Mouse (Mus musculus): ENCODE measurements around the gene Psmb10. TPM values are rescaled to one million over a fixed set of nuclear protein-coding genes. Genes with fewer than 3 reads are reported as not detected.

The Psmb10 gene
- total and polyA plus RNA-seq, 3 experiments = 136 to 228 (median 227) TPM

DNA sequence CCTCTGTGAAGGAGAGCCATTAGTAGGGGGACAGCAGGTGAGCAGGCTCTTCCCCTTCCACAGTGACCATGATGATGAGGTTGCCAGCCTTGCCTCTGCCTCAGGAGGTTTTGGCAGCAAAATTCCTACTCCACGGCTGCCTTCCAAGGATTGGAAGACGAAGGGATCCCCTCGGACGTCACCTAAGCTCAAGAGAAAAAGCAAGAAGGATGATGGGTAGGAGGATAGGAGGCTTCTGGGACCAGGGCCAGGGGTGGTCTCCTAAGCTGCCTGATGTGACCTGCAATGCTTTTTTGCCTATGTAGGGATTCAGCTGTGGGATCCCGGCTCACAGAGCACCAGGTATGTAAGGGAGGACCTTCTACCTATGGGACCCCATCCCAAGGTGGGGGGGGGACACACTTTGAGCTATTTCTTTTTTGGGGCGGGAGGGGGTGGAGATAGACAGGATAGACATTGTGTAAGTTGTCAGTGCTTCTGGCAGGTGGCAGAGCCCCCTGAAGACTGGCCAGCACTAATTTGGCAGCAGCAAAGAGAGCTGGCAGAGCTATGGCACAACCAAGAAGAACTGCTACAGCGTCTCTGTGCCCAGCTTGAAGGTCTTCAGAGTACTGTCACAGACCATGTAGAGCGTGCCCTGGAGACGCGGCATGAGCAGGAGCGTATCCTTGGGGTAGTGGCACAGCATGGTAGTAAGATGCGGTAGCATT is 48.3 kb downstream of the Psmb10 start:
- no peak overlapping the region for H3K27ac ChIP-seq (ENCODE audit: insufficient read depth, low read depth)
- dilution Hi-C loops (cut with MboI; ENCODE audit: extremely low pct_ligation_motif_present, extremely low pct_unique_long_range_greater_than_20kb, low sequenced_read_pairs) = no loop called here
- no peak overlapping the region for H3K4me3 ChIP-seq (replicated peaks in 1 of 3; ENCODE audit: low read depth in 2 of 3, low read length in 2 of 3, poor library complexity in 1 of 3)
- no peaks in the 10 kb centered on the region for H3K4me1 ChIP-seq (ENCODE audit: control insufficient read depth in 1 of 2, insufficient read depth in 2 of 2)
- no peak for DNase-seq (ENCODE audit: extremely low read depth)
- no peak overlapping the region for H3K9ac ChIP-seq (ENCODE audit: insufficient read depth, low read depth)
- TF ChIP-seq POLR2AphosphoS2 (IDR thresholded peaks at IDR 0.05; ENCODE audit: low read depth, low read length) (no peak), GABPA (IDR thresholded peaks at IDR 0.05; ENCODE audit: insufficient replicate concordance, low read depth, low read length) (no peak), ZKSCAN1 (IDR thresholded peaks at IDR 0.05; ENCODE audit: borderline replicate concordance, low read depth, low read length) (no peak), USF1 (IDR thresholded peaks at IDR 0.05; ENCODE audit: low read depth, low read length) (no peak), E2F4 (IDR thresholded peaks at IDR 0.05; ENCODE audit: insufficient replicate concordance, low read depth, low read length) (no peak), MAFK (IDR thresholded peaks at IDR 0.05; ENCODE audit: insufficient replicate concordance, low read length) (no peak), SMC3 (IDR thresholded peaks at IDR 0.05; ENCODE audit: low read depth, low read length) (no peak), UBTF (IDR thresholded peaks at IDR 0.05; ENCODE audit: low read depth, low read length) (no peak), IRF4 (IDR thresholded peaks at IDR 0.05; ENCODE audit: low read depth, low read length) (no peak), BHLHE40 (IDR thresholded peaks at IDR 0.05; ENCODE audit: low read depth, low read length) (no peak), TCF12 (IDR thresholded peaks at IDR 0.05; ENCODE audit: low read depth, low read length) (no peak), CTCF (conservative IDR thresholded peaks at IDR 0.05 in 1 of 2, IDR thresholded peaks at IDR 0.05 in 1 of 2; ENCODE audit: low read depth in 2 of 2, low read length in 2 of 2) (no peak), NELFE (IDR thresholded peaks at IDR 0.05; ENCODE audit: low read depth, low read length) (no peak), POLR2A (IDR thresholded peaks at IDR 0.05; ENCODE audit: low read depth, low read length) (no peak), USF2 (conservative IDR thresholded peaks at IDR 0.05; ENCODE audit: low read depth, low read length) (no peak), SIN3A (IDR thresholded peaks at IDR 0.05; ENCODE audit: low read length) (no peak), JUND (conservative IDR thresholded peaks at IDR 0.05; ENCODE audit: low read depth, low read length) (no peak), KAT2A (IDR thresholded peaks at IDR 0.05; ENCODE audit: insufficient replicate concordance, low read length) (no peak), ZC3H11A (IDR thresholded peaks at IDR 0.05; ENCODE audit: low read depth, low read length) (no peak), MAZ (IDR thresholded peaks at IDR 0.05; ENCODE audit: low read depth, low read length) (no peak)
- no peaks in the 10 kb centered on the region for H3K27me3 ChIP-seq (replicated peaks)
- H3K9me3 ChIP-seq (replicated peaks; ENCODE audit: low read length) = no peaks in the 10 kb centered on the region
- peaks cover 87 to 99% of the 10 kb centered on the region in 2 experiments for H3K36me3 ChIP-seq (replicated peaks in 1 of 2; ENCODE audit: control insufficient read depth in 1 of 2, insufficient read depth in 1 of 2, low read length in 1 of 2)
- H3K4me2 ChIP-seq (ENCODE audit: insufficient read depth, low read depth, poor library complexity, severe bottlenecking) = no peak overlapping the region
- no peaks in the 10 kb centered on the region for H3K79me2 ChIP-seq (replicated peaks; ENCODE audit: control insufficient read depth, extremely low read depth, insufficient read depth, poor library complexity, severe bottlenecking)
- in situ Hi-C loops (cut with MboI; ENCODE audit: low pct_ligation_motif_present, low pct_unique_long_range_greater_than_20kb, low sequenced_read_pairs) = loop anchor here (5.0 kb wide), 1 partner anchor 47 kb away; the partner anchor contains the start of gene Psmb10

Other genes starting within 250 kb of the Psmb10 start
Only the 20 nearest of the 24 such genes appear.
- gene Enkd1, start 230.2 kb downstream of the Psmb10 start, total RNA-seq (2012; rRNA removed) = 25.2 and 27.4 TPM in 2 replicates
- 15.6 and 17.7 TPM in 2 replicates for gene Enkd1, start 230.2 kb downstream of the Psmb10 start, total RNA-seq (2014; rRNA removed)
- gene Enkd1, start 230.2 kb downstream of the Psmb10 start, polyA plus RNA-seq (2012; ENCODE audit: insufficient read length, low read depth) = 30.8 and 35.9 TPM in 2 replicates
- 3.1 and 4.7 TPM in 2 replicates for gene Gfod2, start 179.8 kb downstream of the Psmb10 start, total RNA-seq (2012; rRNA removed)
- gene Gfod2, start 179.8 kb downstream of the Psmb10 start, total RNA-seq (2014; rRNA removed) = 1.7 and 1.8 TPM in 2 replicates
- gene Gfod2, start 179.8 kb downstream of the Psmb10 start, polyA plus RNA-seq (2012; ENCODE audit: insufficient read length, low read depth) = 3.1 and 3.4 TPM in 2 replicates
- 8.1 and 8.7 TPM in 2 replicates for gene Ranbp10, start 111.1 kb downstream of the Psmb10 start, total RNA-seq (2012; rRNA removed)
- 7.4 and 7.9 TPM in 2 replicates for gene Ranbp10, start 111.1 kb downstream of the Psmb10 start, total RNA-seq (2014; rRNA removed)
- gene Ranbp10, start 111.1 kb downstream of the Psmb10 start, polyA plus RNA-seq (2012; ENCODE audit: insufficient read length, low read depth) = 12.8 and 15.8 TPM in 2 replicates
- gene Tsnaxip1, start 110.7 kb downstream of the Psmb10 start, total RNA-seq (2012; rRNA removed) = 0.13 and 0.21 TPM in 2 replicates
- 0.13 TPM in 1 of 2 replicates, not detected in the other for gene Tsnaxip1, start 110.7 kb downstream of the Psmb10 start, total RNA-seq (2014; rRNA removed)
- gene Tsnaxip1, start 110.7 kb downstream of the Psmb10 start, polyA plus RNA-seq (2012; ENCODE audit: insufficient read length, low read depth) = 0.38 and 0.50 TPM in 2 replicates
- gene Cenpt, start 85.2 kb downstream of the Psmb10 start, total RNA-seq (2012; rRNA removed) = 21.3 and 21.4 TPM in 2 replicates
- 17.3 TPM in 2 replicates for gene Cenpt, start 85.2 kb downstream of the Psmb10 start, total RNA-seq (2014; rRNA removed)
- 28.2 and 29.4 TPM in 2 replicates for gene Cenpt, start 85.2 kb downstream of the Psmb10 start, polyA plus RNA-seq (2012; ENCODE audit: insufficient read length, low read depth)
- gene Thap11, start 83.3 kb downstream of the Psmb10 start, total RNA-seq (2012; rRNA removed) = 40.2 and 42.6 TPM in 2 replicates
- 29.7 and 31.9 TPM in 2 replicates for gene Thap11, start 83.3 kb downstream of the Psmb10 start, total RNA-seq (2014; rRNA removed)
- 21.3 and 21.7 TPM in 2 replicates for gene Thap11, start 83.3 kb downstream of the Psmb10 start, polyA plus RNA-seq (2012; ENCODE audit: insufficient read length, low read depth)
- 144 and 193 TPM in 2 replicates for gene Nutf2, start 77.9 kb downstream of the Psmb10 start, total RNA-seq (2012; rRNA removed)
- 205 and 223 TPM in 2 replicates for gene Nutf2, start 77.9 kb downstream of the Psmb10 start, total RNA-seq (2014; rRNA removed)
- 7.9 and 11.2 TPM in 2 replicates for gene Nutf2, start 77.9 kb downstream of the Psmb10 start, polyA plus RNA-seq (2012; ENCODE audit: insufficient read length, low read depth)
- gene Edc4, start 57.6 kb downstream of the Psmb10 start, total RNA-seq (2012; rRNA removed) = 41.6 and 47.0 TPM in 2 replicates
- 28.2 and 28.7 TPM in 2 replicates for gene Edc4, start 57.6 kb downstream of the Psmb10 start, total RNA-seq (2014; rRNA removed)
- gene Edc4, start 57.6 kb downstream of the Psmb10 start, polyA plus RNA-seq (2012; ENCODE audit: insufficient read length, low read depth) = 37.5 and 46.4 TPM in 2 replicates
- gene Nrn1l, start 44.9 kb downstream of the Psmb10 start, total RNA-seq (2012; rRNA removed) = 0.38 and 0.42 TPM in 2 replicates
- not detected in 2 replicates for gene Nrn1l, start 44.9 kb downstream of the Psmb10 start, total RNA-seq (2014; rRNA removed)
- not detected in 2 replicates for gene Nrn1l, start 44.9 kb downstream of the Psmb10 start, polyA plus RNA-seq (2012; ENCODE audit: insufficient read length, low read depth)
- gene Pskh1, start 38.0 kb downstream of the Psmb10 start, total RNA-seq (2012; rRNA removed) = 12.2 and 12.9 TPM in 2 replicates
- gene Pskh1, start 38.0 kb downstream of the Psmb10 start, total RNA-seq (2014; rRNA removed) = 10.5 and 11.0 TPM in 2 replicates
- gene Pskh1, start 38.0 kb downstream of the Psmb10 start, polyA plus RNA-seq (2012; ENCODE audit: insufficient read length, low read depth) = 11.5 and 12.3 TPM in 2 replicates
- gene Ctrl, start 4.6 kb downstream of the Psmb10 start, total RNA-seq (2012; rRNA removed) = 2.0 and 2.9 TPM in 2 replicates
- 1.3 and 1.5 TPM in 2 replicates for gene Ctrl, start 4.6 kb downstream of the Psmb10 start, total RNA-seq (2014; rRNA removed)
- gene Ctrl, start 4.6 kb downstream of the Psmb10 start, polyA plus RNA-seq (2012; ENCODE audit: insufficient read length, low read depth) = 5.3 and 5.9 TPM in 2 replicates
- 0.21 and 0.34 TPM in 2 replicates for gene Lcat, start 4.9 kb upstream of the Psmb10 start, total RNA-seq (2012; rRNA removed)
- gene Lcat, start 4.9 kb upstream of the Psmb10 start, total RNA-seq (2014; rRNA removed) = 0.18 TPM in 1 of 2 replicates, not detected in the other
- gene Lcat, start 4.9 kb upstream of the Psmb10 start, polyA plus RNA-seq (2012; ENCODE audit: insufficient read length, low read depth) = 0.17 and 0.25 TPM in 2 replicates
- gene Slc12a4, start 27.7 kb upstream of the Psmb10 start, total RNA-seq (2012; rRNA removed) = 9.4 and 9.7 TPM in 2 replicates
- 2.8 and 4.2 TPM in 2 replicates for gene Slc12a4, start 27.7 kb upstream of the Psmb10 start, total RNA-seq (2014; rRNA removed)
- gene Slc12a4, start 27.7 kb upstream of the Psmb10 start, polyA plus RNA-seq (2012; ENCODE audit: insufficient read length, low read depth) = 7.2 and 8.1 TPM in 2 replicates
- gene Dpep3, start 41.0 kb upstream of the Psmb10 start, total RNA-seq (2012; rRNA removed) = not detected in 2 replicates
- gene Dpep3, start 41.0 kb upstream of the Psmb10 start, total RNA-seq (2014; rRNA removed) = not detected in 2 replicates
- gene Dpep3, start 41.0 kb upstream of the Psmb10 start, polyA plus RNA-seq (2012; ENCODE audit: insufficient read length, low read depth) = not detected in 2 replicates
- gene Dus2, start 52.9 kb upstream of the Psmb10 start, total RNA-seq (2012; rRNA removed) = 20.9 and 23.2 TPM in 2 replicates
- 20.7 and 23.6 TPM in 2 replicates for gene Dus2, start 52.9 kb upstream of the Psmb10 start, total RNA-seq (2014; rRNA removed)
- gene Dus2, start 52.9 kb upstream of the Psmb10 start, polyA plus RNA-seq (2012; ENCODE audit: insufficient read length, low read depth) = 27.2 and 27.7 TPM in 2 replicates
- not detected in 2 replicates for gene Dpep2nb, start 67.5 kb upstream of the Psmb10 start, total RNA-seq (2012; rRNA removed)
- gene Dpep2nb, start 67.5 kb upstream of the Psmb10 start, total RNA-seq (2014; rRNA removed) = not detected in 2 replicates
- gene Dpep2nb, start 67.5 kb upstream of the Psmb10 start, polyA plus RNA-seq (2012; ENCODE audit: insufficient read length, low read depth) = not detected in 2 replicates
- gene Ddx28, start 73.4 kb upstream of the Psmb10 start, total RNA-seq (2012; rRNA removed) = 19.8 and 23.3 TPM in 2 replicates
- 21.6 and 21.8 TPM in 2 replicates for gene Ddx28, start 73.4 kb upstream of the Psmb10 start, total RNA-seq (2014; rRNA removed)
- gene Ddx28, start 73.4 kb upstream of the Psmb10 start, polyA plus RNA-seq (2012; ENCODE audit: insufficient read length, low read depth) = 15.5 and 16.3 TPM in 2 replicates
- 25.5 and 29.0 TPM in 2 replicates for gene Nfatc3, start 120.4 kb upstream of the Psmb10 start, total RNA-seq (2012; rRNA removed)
- gene Nfatc3, start 120.4 kb upstream of the Psmb10 start, total RNA-seq (2014; rRNA removed) = 32.9 and 37.8 TPM in 2 replicates
- gene Nfatc3, start 120.4 kb upstream of the Psmb10 start, polyA plus RNA-seq (2012; ENCODE audit: insufficient read length, low read depth) = 73.5 and 96.3 TPM in 2 replicates
- 0.21 and 0.30 TPM in 2 replicates for gene Esrp2, start 198.5 kb upstream of the Psmb10 start, total RNA-seq (2012; rRNA removed)
- gene Esrp2, start 198.5 kb upstream of the Psmb10 start, total RNA-seq (2014; rRNA removed) = not detected in 2 replicates
- gene Esrp2, start 198.5 kb upstream of the Psmb10 start, polyA plus RNA-seq (2012; ENCODE audit: insufficient read length, low read depth) = 0.24 and 0.37 TPM in 2 replicates
- 6.3 and 7.0 TPM in 2 replicates for gene Pla2g15, start 212.0 kb upstream of the Psmb10 start, total RNA-seq (2012; rRNA removed)
- 6.3 and 6.9 TPM in 2 replicates for gene Pla2g15, start 212.0 kb upstream of the Psmb10 start, total RNA-seq (2014; rRNA removed)
- gene Pla2g15, start 212.0 kb upstream of the Psmb10 start, polyA plus RNA-seq (2012; ENCODE audit: insufficient read length, low read depth) = 7.0 and 8.0 TPM in 2 replicates